Mouse (Mus musculus): ENCODE measurements around the gene Akap7. TPM values are rescaled to one million over a fixed set of nuclear protein-coding genes. Genes with fewer than 3 reads are reported as not detected.

Gene Akap7
- polyA plus RNA-seq, 1 experiment from 2014 or later: 17.0 TPM

DNA sequence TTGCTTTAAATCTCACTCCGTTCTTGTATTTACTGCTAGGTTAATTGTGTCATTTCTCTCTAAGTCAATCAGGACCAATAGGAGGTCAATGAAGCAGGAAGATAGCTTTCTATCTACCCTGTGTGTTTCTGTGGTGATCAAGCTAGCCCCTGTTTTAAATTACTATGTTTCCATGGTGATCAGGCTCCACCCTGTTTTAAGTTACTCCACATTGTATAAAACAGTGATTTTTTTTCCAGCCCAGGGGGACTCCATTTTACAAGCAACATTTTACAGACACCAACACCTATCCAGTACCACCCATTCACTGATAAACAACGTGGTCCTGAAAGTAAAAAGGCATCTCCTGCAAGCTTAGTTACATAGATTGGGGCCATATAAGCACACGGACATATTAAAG, 75.0 kb downstream of the Akap7 start:
- no peaks in the 10 kb centered on the region for H3K27me3 ChIP-seq (replicated peaks; ENCODE audit: low read depth, poor library complexity, severe bottlenecking)
- 80% methylated on average over 3 of the region's 3 CpGs for WGBS
- H3K4me3 ChIP-seq: no peak overlapping the region
- H3K4me1 ChIP-seq: peaks cover 19% of the 10 kb centered on the region
- no peaks in the 10 kb centered on the region for H3K9me3 ChIP-seq
- DNase-seq (ENCODE audit: low spot score): no peak
- 0 out of 2 replicates have a peak overlapping the region, but pooled peaks have one; percentile 26 for H3K27ac ChIP-seq (replicated peaks)
- no peaks in the 10 kb centered on the region for H3K36me3 ChIP-seq (replicated peaks)

DNA sequence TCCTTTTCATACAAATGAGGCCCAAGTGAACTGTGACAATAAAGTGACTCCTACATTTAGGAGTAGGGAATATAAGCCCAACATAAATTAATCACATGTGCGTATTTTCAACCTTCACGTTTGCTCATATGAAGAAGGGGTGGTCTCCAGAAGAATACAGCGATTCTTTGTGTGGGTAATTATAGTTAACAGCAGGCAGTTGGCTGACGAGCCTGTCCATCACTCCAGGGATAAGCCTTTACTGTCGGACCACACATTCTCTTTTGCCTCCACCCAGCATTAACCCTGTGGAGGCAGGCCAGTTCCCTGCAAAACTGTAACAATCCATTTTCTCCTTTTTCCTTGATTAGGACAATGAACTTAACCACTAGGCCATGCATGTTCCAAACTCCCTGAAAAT, 76.3 kb downstream of the Akap7 start:
- 40% methylated on average over 5 of the region's 5 CpGs for WGBS
- no peaks in the 10 kb centered on the region for H3K9me3 ChIP-seq
- DNase-seq (ENCODE audit: low spot score): no peak
- H3K4me3 ChIP-seq: no peak overlapping the region
- no peak overlapping the region for H3K27ac ChIP-seq (replicated peaks)
- peaks cover 19% of the 10 kb centered on the region for H3K4me1 ChIP-seq
- H3K27me3 ChIP-seq (replicated peaks; ENCODE audit: low read depth, poor library complexity, severe bottlenecking): no peaks in the 10 kb centered on the region
- H3K36me3 ChIP-seq (replicated peaks): no peaks in the 10 kb centered on the region

DNA sequence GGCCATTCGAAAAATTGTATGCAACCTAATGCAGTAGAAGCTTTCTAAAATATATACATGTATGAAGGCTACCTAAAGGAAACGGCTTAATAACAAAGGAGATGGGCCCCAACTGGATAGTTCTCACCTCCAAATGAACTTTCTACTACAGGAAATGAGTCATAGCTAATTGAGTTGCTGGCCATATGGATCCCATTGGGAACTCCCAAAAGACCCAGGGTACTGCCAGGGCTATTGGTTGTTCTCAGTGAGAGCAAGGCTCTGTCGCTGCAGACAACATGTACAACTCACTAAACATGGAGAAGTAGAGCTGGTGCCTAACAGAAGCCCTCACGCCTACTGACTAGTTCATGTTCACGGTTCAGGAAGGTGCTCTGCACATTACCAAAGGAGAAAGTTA, 83.3 kb downstream of the Akap7 start:
- 62% methylated on average over 5 of the region's 5 CpGs for WGBS
- Histone ChIP-seq H3K4me1 (peaks cover 15% of the 10 kb centered on the region), H3K4me3 (no peak overlapping the region), H3K9me3 (no peaks in the 10 kb centered on the region), H3K36me3 (replicated peaks) (no peaks in the 10 kb centered on the region), H3K27me3 (replicated peaks; ENCODE audit: low read depth, poor library complexity, severe bottlenecking) (no peaks in the 10 kb centered on the region), H3K27ac (replicated peaks) (peak overlapping the region; percentile 60)
- DNase-seq (ENCODE audit: low spot score): peak; percentile 34

DNA sequence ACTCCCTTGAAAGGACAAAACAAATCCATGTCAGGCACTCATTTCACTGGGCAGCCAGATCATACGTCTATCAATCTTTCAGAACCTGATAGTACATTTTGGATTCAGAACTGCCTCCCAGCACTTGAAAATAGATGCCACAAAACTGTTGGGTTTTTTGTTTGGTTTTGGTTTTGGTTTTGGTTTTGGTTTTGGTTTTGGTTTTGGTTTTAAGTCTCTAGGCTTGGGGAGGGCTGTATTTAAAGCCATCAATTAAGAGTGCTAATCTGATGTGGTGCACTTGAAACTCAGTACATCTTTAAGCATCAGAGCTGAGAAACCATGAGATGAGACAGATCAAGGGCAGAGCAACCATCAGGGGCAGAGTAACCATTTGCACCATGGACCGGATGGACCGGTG, 86.9 kb downstream of the Akap7 start:
- Histone ChIP-seq H3K4me1 (peaks cover 21% of the 10 kb centered on the region), H3K27ac (replicated peaks) (no peak overlapping the region), H3K9me3 (no peaks in the 10 kb centered on the region), H3K4me3 (no peak overlapping the region), H3K27me3 (replicated peaks; ENCODE audit: low read depth, poor library complexity, severe bottlenecking) (no peaks in the 10 kb centered on the region), H3K36me3 (replicated peaks) (no peaks in the 10 kb centered on the region)
- DNase-seq (ENCODE audit: low spot score): no peak
- WGBS: 87% methylated on average over 3 of the region's 3 CpGs

DNA sequence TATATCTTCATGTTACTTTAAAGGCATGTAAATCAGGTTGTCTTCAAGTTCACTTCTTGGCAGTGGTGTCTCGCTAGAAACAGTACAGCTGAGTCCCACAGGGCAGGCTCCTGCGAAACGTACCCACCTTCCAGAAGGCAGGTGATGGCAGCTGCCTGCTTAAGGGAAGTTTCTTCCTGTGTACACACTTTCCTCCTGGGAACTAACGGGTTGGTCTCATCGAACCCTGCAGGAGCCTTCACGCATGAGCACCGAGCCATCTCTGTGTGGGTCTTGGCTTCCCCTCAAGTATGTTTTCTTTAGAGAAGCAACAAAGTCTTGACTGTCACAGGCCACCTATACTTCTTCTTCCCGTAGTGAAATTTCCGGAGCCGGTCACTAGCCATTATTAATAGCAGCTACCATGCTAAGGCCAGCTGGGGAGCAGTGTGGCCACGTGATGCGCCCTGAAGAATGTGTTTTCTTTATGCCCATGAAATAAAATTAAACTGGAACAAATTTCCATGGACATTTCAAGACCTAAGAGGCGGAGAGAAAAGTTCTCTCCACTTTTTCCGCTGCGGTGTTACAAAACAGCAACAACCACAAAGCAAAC, 87.7 kb downstream of the Akap7 start:
- 80% methylated on average over 15 of the region's 15 CpGs for WGBS

DNA sequence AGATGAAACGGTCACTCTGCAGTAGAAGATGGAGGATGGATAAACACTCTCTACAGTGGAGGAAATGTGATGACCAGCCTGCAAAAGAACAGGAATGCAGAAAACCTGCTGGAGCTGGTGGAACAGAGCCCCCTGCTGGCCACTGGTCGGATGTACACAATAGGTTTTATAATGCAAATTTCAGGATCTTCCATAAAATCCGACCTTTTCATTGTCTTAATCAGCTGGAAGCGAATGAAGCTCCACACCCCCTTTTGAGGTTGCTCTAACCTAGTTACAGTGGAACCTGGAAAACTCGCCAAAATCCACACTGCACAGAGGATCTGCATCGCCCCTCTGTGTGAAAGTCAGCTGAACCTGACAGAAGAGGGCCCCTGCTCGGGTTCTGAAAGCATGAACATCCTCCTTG, 88.4 kb downstream of the Akap7 start:
- H3K4me3 ChIP-seq: no peak overlapping the region
- 22% methylated on average over 7 of the region's 7 CpGs for WGBS

More for the DNA sequence above, 87.7 kb downstream of the Akap7 start:
- Histone ChIP-seq H3K36me3 (replicated peaks) (no peaks in the 10 kb centered on the region), H3K9me3 (no peaks in the 10 kb centered on the region), H3K4me1 (peaks cover 20% of the 10 kb centered on the region), H3K27ac (replicated peaks) (no peak overlapping the region), H3K4me3 (no peak overlapping the region), H3K27me3 (replicated peaks; ENCODE audit: low read depth, poor library complexity, severe bottlenecking) (no peaks in the 10 kb centered on the region)
- no peak for DNase-seq (ENCODE audit: low spot score)

DNA sequence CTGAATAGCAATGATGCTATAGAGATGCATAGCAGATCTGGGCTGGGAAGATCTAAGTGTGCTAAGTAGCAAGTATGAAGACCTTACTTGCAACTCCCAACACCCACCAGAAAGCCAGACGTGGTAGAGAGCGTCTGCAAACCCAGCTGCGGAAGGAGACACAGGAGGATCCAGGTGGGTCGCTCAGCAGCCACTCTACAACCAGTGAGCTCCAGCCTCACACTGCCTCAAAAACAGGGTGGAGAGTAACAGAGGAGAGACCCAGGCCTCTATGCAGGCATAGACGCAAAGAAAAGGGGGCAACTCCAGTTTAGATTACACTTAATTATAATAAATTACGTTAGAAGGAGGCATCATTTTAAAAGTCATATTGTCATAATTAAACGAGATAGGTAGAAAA, 88.9 kb downstream of the Akap7 start:
- WGBS: 73% methylated on average over 7 of the region's 7 CpGs
- H3K36me3 ChIP-seq (replicated peaks): no peaks in the 10 kb centered on the region
- no peak for DNase-seq (ENCODE audit: low spot score)
- no peak overlapping the region for H3K27ac ChIP-seq (replicated peaks)
- H3K4me1 ChIP-seq: peaks cover 9% of the 10 kb centered on the region; the same call in 1 of the 2 replicates
- no peaks in the 10 kb centered on the region for H3K27me3 ChIP-seq (replicated peaks; ENCODE audit: low read depth, poor library complexity, severe bottlenecking)
- H3K4me3 ChIP-seq: no peak overlapping the region
- H3K9me3 ChIP-seq: no peaks in the 10 kb centered on the region

More for the DNA sequence above, 88.4 kb downstream of the Akap7 start:
- H3K4me1 ChIP-seq: peaks cover 12% of the 10 kb centered on the region
- no peaks in the 10 kb centered on the region for H3K9me3 ChIP-seq
- DNase-seq (ENCODE audit: low spot score): peak; percentile 80
- H3K36me3 ChIP-seq (replicated peaks): no peaks in the 10 kb centered on the region
- no peaks in the 10 kb centered on the region for H3K27me3 ChIP-seq (replicated peaks; ENCODE audit: low read depth, poor library complexity, severe bottlenecking)
- no peak overlapping the region for H3K27ac ChIP-seq (replicated peaks)

DNA sequence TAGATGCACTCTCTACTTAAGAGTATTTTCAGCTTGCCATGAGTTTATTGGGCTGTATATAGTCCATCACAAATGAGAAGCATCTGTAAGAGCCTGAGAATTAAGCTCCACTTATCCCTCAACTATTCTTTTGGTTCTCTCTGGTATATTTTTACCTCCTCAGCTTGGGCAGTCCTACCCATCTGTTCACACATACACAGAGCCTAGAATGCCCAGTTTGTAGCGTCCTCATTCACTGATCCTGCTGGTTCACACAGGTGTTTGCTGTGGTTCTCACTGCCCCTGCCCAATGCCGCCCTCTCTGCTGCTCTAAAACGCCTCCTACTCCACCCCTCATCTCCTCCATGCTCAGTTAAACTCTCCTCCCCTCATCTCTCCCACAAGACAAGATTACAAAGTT, 91.7 kb downstream of the Akap7 start:
- Histone ChIP-seq H3K4me3 (no peak overlapping the region), H3K27ac (replicated peaks) (no peak overlapping the region), H3K36me3 (replicated peaks) (no peaks in the 10 kb centered on the region), H3K27me3 (replicated peaks; ENCODE audit: low read depth, poor library complexity, severe bottlenecking) (no peaks in the 10 kb centered on the region), H3K9me3 (no peaks in the 10 kb centered on the region), H3K4me1 (peaks cover 6% of the 10 kb centered on the region; the same call in 1 of the 2 replicates)
- WGBS: 80% methylated on average over 3 of the region's 3 CpGs
- no peak for DNase-seq (ENCODE audit: low spot score)

DNA sequence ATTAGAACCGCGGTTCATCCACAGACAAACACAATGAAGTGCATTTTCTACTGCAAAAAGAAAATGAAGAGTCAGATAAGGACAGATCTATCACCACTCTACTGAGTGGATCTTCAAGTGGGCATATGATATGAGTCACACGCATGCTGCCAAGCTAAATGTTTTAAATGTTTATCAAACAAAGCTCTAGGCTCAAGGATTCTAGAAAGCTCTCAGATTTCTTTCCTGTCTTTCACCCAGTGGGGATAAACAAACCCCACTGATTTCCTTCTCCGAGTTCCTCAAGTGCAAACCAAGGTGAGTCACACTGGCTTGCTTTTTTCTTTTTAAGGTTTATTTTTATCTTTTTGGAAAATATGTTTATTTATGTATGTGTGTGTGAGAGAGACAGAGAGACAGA, 94.0 kb downstream of the Akap7 start:
- Histone ChIP-seq H3K27ac (replicated peaks) (no peak overlapping the region), H3K4me3 (no peak overlapping the region), H3K4me1 (peaks cover 2% of the 10 kb centered on the region), H3K9me3 (no peaks in the 10 kb centered on the region), H3K36me3 (replicated peaks) (no peaks in the 10 kb centered on the region), H3K27me3 (replicated peaks; ENCODE audit: low read depth, poor library complexity, severe bottlenecking) (no peaks in the 10 kb centered on the region)
- no peak for DNase-seq (ENCODE audit: low spot score)
- 79% methylated on average over 4 of the region's 4 CpGs for WGBS

DNA sequence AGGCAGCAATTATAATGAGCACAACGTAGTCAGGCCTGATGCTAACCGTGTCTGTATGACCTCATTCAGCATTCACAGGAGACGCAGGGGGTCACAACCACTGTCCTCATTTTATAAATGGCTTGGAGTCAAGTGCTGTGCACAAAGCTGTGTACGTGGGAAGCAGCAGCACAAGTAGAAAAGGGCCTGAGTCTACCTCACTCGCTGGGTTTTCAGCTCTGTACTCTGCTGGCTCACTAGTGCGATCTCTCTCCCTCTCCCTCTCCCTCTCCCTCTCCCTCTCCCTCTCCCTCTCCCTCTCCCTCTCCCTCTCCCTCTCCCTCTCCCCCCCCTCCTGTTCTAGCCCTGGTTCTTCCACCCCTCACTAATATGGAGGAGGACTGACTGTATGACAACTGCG, 99.1 kb downstream of the Akap7 start:
- H3K27me3 ChIP-seq (replicated peaks; ENCODE audit: low read depth, poor library complexity, severe bottlenecking): no peaks in the 10 kb centered on the region
- WGBS: 65% methylated on average over 7 of the region's 7 CpGs
- no peaks in the 10 kb centered on the region for H3K36me3 ChIP-seq (replicated peaks)
- no peak overlapping the region for H3K4me3 ChIP-seq
- H3K4me1 ChIP-seq: peaks cover 12% of the 10 kb centered on the region
- no peak for DNase-seq (ENCODE audit: low spot score)
- no peaks in the 10 kb centered on the region for H3K9me3 ChIP-seq
- H3K27ac ChIP-seq (replicated peaks): no peak overlapping the region

DNA sequence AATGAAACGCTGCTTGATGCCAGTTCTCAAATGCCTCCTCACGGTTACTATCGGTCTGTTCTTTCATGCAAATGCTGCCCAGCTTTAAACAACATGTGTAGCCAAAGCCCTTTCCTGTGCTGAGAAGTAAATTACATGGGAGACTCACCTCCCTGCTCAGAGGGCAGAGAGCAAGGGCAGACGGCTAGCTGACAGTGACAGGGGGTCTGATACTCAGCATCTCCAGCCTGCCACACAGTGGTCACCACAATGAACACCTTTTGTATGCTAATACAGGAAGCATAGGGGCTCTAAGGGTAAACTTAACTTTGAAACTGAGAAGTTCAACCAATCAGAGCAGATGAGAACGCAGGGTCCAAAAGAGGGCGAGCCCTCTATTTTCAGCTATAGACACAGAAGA, 99.8 kb downstream of the Akap7 start:
- peaks cover 12% of the 10 kb centered on the region for H3K4me1 ChIP-seq
- no peaks in the 10 kb centered on the region for H3K9me3 ChIP-seq
- no peak overlapping the region for H3K4me3 ChIP-seq
- H3K27me3 ChIP-seq (replicated peaks; ENCODE audit: low read depth, poor library complexity, severe bottlenecking): no peaks in the 10 kb centered on the region
- whole genome bisulfite sequencing: 37% methylated on average over 6 of the region's 6 CpGs
- DNase-seq (ENCODE audit: low spot score): no peak
- no peaks in the 10 kb centered on the region for H3K36me3 ChIP-seq (replicated peaks)
- no peak overlapping the region for H3K27ac ChIP-seq (replicated peaks)

DNA sequence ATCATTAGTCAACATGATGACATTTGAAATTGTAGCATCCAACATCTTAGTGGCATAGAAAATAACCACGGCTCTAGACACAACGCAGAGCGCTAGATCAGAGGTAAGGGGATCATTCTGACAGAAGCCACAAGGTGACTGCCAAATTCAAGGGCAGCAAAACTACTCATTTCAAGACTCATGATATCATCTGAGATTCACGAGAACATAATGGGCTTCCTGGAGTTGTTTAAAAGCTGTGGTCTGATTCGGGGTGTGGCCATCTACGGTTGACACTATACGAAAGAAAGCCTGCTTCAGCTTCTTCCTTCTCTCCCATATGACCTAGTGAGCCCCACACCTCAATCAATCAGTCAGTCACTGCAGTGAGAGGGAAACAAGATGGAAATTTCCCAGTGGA, 107.0 kb downstream of the Akap7 start:
- Histone ChIP-seq H3K4me1 (peaks cover 13% of the 10 kb centered on the region), H3K27me3 (replicated peaks; ENCODE audit: low read depth, poor library complexity, severe bottlenecking) (peaks cover 16% of the 10 kb centered on the region), H3K27ac (replicated peaks) (no peak overlapping the region), H3K36me3 (replicated peaks) (no peaks in the 10 kb centered on the region), H3K9me3 (no peaks in the 10 kb centered on the region), H3K4me3 (no peak overlapping the region)
- 85% methylated on average over 7 of the region's 7 CpGs for whole genome bisulfite sequencing
- DNase-seq (ENCODE audit: low spot score): no peak

DNA sequence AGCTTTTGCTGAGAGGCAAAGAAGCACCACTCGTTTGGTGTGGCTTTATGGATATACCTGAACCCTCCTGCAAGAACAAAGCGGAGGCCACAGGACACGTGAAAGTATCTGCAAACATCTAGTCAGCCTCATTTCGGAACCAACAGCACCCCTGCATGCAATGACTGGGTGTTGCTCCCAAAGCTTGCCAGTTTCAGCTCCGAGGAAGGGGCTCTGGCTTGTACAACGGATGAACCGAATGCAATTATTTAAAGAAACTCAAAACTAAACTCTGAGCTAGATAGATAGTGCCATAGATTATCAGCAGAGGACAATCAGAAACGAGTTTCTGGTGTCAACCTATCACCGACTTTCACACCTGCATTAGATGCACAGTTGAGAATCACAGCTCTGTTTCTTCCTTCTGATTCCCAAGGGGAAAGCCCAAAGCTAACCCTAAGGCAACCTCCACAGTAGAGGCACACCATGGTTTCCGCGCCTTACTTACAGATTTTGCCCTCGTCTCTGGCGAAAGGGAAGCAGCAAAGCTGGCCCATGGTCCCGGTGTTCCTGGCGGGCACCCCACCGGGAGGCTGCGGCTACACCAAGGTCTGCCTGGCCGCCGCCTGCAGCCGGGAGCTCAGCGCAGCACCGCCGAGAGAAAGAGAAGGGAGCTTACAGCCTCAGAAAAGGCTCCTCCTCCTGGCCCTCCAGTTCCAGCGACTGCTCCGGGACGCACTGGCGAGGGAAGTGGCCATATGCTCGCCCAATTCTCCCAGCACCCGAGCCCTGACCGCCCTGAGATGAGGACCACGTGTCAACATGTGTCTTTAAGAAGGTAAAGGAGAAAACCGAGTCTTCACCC, 107.9 kb downstream of the Akap7 start:
- peak; percentile 67 for DNase-seq (ENCODE audit: low spot score)
- peak overlapping the region; percentile 56 for H3K4me3 ChIP-seq
- 16% methylated on average over 32 of the region's 32 CpGs for WGBS
- peak overlapping the region; percentile 75 for H3K27ac ChIP-seq (replicated peaks)
- peaks cover 16% of the 10 kb centered on the region for H3K27me3 ChIP-seq (replicated peaks; ENCODE audit: low read depth, poor library complexity, severe bottlenecking)
- no peaks in the 10 kb centered on the region for H3K9me3 ChIP-seq
- no peaks in the 10 kb centered on the region for H3K36me3 ChIP-seq (replicated peaks)
- peaks cover 13% of the 10 kb centered on the region for H3K4me1 ChIP-seq
